Mouse (Mus musculus): Measurements from ENCODE around the gene Ola1.

- TF ChIP-seq CTCF (IDR thresholded peaks at IDR 0.05; ENCODE audit: low read depth) (peak; percentile 33; the same call in 1 of the 2 replicates), EP300 (IDR thresholded peaks at IDR 0.05; ENCODE audit: low read depth) (no peak)
These were observed 47.3 kb upstream of the Ola1 start for GRCm38 (mm10) chr2:73266011-73266410.

Data from heart, postnatal 0 days (tissue).